Mouse (Mus musculus): ENCODE measurements around the gene Tusc2.
"Not testable (repeated sequence)": the region's sequence is repeated elsewhere in the genome, so short reads cannot be mapped to it uniquely, and the experiment has no call there.

Gene Tusc2

DNA sequence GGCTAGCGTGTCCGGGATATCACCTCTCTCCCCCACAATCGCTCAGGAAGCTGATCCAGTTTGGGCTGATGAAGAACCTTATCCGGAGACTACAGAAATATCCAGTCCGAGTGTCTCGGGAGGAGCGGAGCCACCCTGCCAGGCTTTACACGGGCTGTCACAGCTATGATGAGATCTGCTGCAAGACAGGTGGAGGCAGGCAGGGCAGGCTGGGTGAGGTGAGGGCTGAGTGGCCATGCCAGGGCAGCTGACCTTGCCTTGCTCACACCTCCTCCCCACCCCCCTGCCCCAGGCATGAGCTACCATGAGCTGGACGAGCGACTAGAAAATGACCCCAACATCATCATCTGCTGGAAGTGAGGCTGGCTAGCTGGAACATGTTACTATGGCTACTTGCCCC, 17.9 kb upstream of the Tusc2 start:
- no peak for DNase-seq (ENCODE audit: low spot score)

DNA sequence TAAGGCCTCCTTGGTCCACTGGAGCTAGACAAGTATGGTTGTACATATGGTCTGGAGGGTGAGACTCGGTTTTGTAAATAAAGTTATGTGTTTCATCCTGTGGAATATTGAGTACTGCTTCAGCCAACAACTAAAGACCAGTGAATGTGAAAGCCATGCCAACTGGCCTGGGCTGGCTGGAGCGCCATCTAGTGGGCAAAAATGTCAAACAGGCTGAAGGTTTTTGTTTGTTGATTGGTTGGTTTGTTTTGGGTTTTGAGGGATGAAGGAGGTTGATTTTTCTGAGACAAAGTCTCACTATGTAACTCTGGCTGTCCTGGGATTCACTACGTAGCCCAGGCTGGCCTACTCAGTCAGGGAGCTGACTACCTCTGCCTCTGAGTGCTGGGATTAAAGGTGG, 17.5 kb upstream of the Tusc2 start:
- DNase-seq (ENCODE audit: low spot score): peak; percentile 80

DNA sequence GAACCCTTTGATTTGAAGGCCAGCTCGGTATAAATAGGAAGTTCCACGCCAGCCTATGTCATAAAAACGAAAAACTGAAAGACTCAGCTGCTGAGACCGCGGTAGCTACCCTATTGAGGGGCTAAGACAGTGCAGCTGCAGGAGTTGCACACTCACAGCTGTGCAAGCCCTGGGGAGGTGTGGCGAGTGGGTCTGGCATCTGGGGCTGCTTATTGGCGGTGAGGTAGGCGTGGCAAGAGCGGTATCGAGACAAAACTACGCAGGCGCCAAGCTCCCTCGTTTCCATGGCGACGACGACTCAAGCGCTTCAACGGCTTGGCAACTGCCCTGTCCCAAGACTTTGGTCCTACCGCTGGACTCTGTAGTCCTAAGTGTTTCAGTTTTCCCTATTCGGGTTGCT, 16.0 kb upstream of the Tusc2 start, which contains the start of gene Zmynd10:
Zmynd10 (plus strand) TSS at position 273 of the 400 bp plus-strand sequence.
- DNase-seq (ENCODE audit: low spot score): peak; percentile 89

DNA sequence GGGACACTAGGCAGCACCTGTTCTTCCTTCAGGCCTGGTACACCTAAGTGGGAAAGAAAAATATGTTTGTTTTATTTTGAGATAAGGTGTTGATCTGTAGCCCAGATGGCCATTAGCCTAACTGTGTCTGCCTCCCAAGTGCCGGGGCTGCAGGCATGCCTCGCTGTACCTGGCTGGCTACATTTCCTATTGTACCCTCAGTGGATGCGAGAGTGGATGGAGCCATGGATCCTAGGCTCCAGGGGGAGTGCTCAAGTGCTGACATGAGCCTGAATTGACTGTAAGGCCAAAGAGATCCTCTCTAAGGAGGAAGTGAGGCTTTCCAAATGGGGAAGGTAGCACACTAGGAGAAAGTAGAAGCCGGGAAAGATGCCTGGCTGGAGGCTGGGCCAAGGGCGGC, 15.1 kb upstream of the Tusc2 start:
- DNase-seq (ENCODE audit: low spot score): no peak

DNA sequence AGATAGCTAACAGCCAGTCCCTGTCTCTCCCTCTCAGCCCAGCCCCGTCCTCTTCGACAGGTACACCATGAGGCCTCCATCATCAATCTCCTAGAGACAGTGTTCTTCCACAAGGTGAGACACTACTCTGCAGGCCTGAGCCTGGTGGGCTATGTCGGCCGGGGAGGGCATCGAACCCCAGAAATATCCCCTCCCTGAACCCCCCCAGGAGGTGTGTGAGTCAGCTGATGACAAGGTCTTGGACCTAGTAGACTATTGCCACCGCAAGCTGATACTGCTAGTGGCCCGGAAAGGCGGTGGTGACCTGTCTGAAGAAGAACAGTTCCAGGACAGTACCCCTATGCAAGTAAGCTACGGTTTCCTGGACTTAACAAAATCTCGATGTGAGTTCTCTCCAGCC, 14.2 kb upstream of the Tusc2 start:
- no peak for DNase-seq (ENCODE audit: low spot score)

DNA sequence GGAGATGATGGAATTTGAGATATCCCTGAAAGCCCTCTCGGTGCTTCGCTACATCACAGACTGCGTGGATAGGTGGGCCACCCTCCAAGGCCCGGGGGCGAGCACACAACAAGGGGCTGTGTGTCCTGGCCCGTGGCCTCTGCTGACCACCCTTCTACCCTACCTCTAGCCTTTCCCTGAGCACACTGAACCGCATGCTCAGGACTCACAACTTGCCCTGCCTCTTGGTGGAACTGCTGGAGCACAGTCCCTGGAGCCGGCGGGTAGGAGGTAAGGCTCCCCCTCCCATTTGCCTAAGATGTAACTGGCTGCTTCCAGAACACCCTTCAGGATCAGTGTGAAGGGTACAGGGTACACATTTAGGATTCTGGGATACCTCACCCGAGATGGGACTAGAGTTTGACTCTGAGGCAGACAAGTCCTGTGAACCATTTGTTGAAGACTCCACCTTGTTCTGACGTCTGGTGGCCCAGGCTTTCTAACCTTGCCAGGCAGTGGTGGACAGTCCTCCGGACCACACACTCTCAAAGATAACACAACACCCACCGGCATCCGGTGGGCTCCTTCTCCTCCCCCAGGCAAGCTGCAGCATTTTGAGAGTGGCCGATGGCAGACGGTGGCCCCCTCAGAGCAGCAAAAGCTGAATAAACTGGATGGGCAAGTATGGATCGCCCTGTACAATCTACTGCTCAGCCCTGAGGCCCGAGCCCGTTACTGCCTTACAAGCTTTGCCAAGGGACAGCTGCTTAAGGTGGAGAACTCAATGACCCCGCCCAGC, 13.6 kb upstream of the Tusc2 start:
- no peak for DNase-seq (ENCODE audit: low spot score)

DNA sequence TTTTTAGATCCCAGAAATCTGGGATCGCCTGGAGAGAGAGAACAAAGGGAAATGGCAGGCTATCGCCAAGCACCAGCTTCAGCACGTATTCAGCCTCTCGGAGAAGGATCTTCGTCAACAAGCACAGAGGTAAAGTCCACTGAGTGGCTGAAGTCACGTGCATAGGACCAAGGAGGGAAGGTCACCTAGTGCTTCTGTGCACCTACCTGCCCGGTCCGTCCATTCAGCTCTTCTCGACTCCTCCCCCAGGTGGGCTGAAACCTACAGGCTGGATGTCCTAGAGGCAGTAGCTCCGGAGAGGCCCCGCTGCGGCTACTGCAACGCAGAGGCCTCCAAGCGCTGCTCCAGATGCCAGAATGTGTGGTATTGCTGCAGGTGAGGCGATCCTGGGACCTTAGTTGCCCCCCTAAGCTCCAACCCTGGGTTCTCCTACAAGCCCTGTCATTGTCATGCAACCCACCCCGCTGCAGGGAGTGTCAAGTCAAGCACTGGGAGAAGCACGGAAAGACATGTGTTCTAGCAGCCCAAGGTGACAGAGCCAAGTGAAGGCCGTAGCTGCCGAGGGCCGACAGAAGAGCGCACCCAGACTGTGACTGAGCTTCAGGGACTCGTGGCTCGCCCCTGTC, 12.5 kb upstream of the Tusc2 start:
- DNase-seq (ENCODE audit: low spot score): no peak

DNA sequence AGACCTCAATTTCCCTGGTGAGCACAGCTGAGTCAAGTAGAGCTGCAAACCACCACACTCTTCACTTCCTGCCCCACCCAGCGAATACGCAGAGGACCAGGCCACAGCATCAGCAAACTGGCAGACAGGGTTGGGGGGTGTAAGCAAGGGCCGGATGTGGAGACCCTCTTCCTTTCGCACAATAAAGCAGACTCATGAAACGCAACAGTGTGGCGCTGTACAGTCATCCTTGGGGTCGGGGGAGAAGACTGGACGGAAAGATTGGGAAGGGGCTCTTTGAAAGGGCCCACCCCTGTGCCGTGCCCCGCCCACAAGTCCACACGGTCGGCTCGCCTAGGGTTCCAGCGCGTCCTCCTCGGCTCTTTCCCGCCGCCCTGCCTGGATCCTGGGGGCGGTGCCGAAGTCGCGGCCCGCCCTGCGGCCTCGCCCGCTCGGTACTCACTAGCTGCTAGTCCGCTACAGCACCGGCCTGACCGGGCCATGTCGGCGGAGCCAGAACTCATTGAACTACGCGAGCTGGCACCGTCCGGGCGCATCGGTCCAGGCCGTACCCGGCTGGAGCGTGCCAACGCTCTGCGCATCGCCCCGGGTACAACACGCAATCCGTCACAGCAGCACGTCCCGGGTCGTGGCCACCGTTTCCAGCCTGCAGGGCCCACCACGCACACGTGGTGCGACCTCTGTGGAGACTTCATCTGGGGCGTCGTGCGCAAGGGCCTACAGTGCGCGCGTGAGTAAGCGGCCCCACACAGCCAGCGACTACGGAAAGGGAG, 11.8 kb upstream of the Tusc2 start, which contains the start of gene Rassf1:
Rassf1 (plus strand) TSS at position 439 of the 773 bp plus-strand sequence.
- DNase-seq (ENCODE audit: low spot score): peak; percentile 73

DNA sequence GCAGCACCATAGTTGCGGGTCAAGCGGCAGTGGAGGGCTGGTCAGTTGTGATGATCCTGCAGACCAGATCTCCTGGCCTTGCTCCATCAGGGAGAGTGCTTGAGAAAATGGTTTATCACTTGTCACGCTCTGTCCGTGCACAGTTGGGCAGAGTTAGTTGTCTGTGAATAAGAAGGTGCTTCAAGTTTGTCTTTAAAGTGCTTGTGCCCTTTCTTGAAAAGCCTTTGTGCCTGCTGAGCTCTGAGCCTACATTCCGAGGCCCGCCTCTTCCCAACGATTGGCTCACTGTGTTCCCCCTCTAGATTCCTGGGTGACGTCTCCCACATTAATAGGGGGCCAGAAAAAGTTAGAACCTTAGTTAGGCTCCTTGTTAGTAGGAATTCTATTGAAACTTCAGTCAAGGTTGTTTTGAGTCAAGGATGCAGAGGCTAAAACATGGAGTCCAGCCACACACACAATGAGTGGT, 11.1 kb upstream of the Tusc2 start:
- DNase-seq (ENCODE audit: low spot score): no peak

DNA sequence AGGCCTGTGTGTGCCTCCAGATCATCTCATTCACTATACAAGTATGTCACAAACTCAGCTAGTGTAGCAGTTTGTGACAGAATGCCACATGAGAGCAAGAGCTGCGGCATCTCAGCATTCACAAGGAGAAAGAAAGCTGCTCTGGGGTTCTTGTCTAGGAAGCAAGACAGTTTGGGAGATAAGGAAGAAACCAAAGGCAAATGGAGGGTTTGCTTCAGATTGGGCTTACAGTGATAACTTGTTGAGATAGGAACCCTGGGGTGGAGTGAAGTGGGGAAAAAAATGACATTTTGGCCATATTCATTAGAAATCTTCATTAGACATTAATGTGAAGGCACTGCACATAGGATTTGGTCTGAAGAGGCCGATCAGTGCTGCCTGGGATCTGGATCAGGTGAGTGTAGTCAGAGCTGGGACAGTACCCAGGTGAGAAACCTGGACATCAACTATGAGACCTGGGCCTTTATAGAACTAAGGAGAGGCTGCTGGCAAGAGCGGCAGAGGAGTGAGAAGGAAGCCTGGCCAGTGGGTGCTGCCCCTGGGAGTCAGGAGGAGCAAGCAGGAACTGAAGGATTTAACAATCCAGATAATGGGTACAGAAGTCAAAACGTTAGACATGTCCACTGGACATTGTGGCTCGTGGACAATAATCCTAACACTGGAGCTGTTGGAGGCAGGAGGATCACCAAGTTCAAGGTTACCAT, 10.2 kb upstream of the Tusc2 start:
- DNase-seq (ENCODE audit: low spot score): no peak

DNA sequence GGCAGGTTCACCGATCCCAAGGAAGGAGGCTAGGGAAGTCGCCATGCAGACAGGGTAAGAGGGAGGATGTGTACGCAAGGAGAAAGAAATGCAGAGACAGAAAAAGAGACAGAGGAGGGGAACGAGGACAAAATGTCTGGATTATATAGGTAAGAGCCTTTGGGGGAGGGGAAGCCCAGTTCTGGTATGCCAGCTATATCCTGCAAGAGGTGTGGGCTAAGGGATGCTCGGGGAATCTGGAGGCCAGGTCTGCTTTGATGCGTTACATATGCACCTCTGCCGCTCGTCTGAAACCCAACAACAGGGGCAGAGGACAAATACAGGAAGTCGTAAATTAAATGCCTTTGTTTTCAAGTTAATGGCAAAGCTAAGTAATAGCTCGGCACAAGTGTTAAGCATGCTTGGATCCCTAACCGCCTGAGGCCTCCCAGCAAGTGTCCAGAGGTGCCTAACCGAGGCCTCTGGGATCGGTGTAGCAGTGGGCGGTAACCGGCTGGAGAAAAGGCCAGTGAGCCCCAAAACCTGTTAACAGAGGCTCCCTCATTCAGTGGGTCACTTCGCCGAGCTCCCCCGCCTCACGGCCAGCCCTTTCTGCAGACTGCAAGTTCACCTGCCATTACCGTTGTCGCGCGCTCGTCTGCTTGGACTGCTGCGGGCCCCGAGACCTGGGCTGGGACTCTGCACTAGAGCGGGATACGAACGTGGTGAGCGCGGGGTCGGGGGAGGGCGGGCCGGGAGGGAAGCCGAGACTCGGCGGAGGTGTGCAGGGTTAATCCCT, 9.3 kb upstream of the Tusc2 start:
- DNase-seq (ENCODE audit: low spot score): no peak

DNA sequence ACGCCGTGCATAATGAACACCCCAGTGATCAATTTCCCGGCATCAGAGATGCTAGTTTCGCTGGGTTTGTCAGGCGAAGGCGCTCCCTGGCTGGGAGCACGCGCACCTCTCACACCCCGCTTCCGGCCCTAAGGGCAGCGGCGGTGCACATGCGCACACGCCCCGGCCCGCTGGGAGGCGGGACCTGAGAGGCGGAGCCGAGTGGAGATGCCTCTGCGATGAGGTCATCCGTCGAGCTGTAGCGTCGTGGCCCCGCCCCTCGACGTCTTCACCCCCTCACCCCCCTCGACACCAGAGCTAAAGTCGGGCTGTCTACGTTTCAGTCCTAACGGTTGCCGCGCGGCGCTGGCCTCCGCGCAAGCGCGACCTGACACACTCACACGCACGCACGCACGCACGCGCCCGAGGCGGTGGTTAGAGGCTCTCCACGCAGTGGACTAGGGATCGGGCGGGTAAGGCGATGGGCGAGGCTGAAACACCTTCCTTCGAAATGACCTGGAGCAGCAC, 8.7 kb upstream of the Tusc2 start:
- peak; percentile 94 for DNase-seq (ENCODE audit: low spot score)

DNA sequence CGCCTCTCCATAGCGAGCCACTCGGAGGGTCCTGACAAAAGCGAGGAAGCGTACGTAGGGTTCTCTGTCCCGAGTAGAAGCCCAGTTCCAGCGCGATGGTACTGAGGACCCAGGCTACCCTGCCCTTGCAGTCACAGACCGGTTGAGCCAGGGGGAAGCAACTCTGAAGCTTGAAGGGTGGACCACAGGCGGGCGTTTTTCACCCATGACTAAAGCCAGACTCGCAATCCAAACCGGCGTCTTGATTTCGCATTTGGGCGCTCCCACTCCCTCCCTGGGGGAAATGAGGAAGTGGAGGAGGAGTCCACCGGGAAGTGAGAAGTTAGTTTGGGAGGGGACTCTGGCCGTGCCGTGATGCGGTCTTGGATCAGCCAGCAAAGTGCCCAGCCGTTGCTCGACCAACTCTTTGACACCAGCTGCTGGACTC, 8.0 kb upstream of the Tusc2 start:
- peak; percentile 70 for DNase-seq (ENCODE audit: low spot score)

DNA sequence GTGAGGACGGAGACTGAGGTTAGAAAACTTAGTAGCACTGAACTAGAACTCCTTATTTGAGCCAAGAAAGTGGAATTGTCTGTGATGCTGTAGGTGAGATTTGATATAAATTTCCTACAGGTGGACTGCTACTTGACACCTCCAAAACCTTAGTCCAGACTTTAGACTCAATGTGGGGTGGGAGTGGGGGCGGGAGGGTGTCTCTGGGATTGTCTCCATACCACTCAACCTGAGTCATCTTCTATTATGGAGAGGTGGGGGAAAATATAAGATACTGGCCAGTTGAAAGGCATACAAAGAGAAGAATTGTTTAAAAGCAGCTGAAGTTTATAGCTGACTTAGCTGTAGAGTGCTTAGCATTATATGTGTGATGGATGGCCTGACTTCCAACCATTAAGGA, 7.4 kb upstream of the Tusc2 start:
- DNase-seq (ENCODE audit: low spot score): no peak

DNA sequence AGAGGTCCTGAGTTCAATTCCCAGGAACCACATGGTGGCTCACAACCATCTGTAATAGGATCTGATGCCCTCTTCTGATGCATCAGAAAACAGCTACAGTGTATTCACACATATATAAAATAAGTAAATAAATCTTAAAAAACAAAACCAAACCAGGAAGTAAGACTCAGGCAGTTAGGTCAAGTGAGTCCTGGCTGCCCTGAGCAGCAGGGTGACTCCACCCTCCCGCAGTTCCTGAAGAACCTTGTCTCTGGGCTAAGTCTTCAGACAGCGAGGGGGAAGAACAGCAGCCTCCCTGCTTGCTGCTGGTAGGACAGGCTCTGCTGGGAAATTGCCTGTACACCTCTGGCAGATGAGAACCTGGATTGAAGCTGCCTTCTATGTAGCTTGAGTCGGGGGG, 6.7 kb upstream of the Tusc2 start:
- no peak for DNase-seq (ENCODE audit: low spot score)

DNA sequence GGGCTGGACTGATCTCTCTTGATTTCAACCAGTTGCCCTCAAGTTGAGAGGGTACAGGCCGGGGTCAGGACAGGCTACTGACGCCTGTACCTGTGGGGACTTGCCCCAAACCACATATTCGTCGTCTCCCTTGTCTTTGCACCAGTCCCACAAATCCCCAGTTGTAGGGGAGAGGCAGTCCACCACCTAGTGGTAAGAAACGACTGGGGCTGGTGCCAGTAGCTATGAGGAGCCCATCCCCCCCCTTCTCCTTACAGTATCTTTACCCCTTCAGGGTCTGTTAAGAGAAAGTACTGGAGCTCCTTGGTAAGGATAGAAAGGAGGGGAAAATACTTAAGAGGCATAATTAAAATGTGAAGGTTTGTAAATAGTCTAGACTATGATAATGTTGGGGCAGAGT, 2.5 kb downstream of the Tusc2 start:
- not testable (repeated sequence) for DNase-seq (ENCODE audit: low spot score)

DNA sequence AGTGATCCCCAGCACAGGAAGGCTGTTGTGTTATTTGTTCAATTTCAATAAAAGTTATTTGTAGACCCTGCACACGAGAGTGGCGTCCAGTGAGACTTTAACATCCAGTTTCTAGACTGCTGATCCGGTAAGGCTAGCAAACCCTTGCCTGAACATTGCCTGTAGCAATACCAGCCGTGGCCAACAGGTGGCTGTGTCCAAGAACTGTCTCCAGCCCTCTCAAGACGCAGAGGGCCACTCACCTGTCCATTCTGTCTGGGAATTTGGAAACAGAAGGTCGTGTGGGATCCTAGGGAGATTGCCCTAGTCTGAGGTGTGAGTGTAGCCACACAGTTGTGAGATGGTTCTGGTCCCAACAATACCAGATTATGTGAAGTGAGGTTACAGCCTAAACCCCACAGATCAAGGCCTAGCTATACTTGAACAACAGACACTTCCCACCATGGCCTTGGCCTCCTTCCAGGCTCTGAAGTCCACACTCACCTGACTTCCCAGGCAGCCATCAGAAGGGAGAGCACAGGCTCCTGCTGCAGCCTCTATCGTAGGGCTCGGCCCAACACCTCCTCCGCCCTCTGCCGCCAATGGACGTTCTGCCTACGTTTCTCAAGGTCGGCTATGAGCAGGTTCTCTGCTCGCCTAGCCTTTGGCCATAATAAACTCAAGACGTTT, 3.1 kb downstream of the Tusc2 start:
- peak; percentile 90 for DNase-seq (ENCODE audit: low spot score)

DNA sequence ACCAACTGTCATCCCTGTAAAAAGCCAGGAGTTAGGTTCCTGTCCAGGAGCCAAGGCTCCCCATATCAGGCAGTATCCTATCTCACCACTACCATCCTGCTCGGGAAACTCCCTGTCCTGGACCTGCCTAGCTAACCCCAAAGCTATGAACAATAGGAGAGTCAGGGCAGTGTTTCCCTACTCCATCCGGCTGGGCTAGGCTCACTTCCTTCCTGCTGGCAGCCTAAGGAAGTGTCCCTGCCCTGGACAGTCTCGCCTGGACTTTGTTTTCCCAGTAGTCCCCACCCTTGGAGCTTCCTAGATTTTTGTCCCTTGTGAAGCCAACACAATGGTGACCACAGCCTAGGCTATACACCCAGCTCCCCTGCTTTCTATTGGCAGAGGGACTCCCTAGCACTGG, 3.8 kb downstream of the Tusc2 start:
- DNase-seq (ENCODE audit: low spot score): no peak

DNA sequence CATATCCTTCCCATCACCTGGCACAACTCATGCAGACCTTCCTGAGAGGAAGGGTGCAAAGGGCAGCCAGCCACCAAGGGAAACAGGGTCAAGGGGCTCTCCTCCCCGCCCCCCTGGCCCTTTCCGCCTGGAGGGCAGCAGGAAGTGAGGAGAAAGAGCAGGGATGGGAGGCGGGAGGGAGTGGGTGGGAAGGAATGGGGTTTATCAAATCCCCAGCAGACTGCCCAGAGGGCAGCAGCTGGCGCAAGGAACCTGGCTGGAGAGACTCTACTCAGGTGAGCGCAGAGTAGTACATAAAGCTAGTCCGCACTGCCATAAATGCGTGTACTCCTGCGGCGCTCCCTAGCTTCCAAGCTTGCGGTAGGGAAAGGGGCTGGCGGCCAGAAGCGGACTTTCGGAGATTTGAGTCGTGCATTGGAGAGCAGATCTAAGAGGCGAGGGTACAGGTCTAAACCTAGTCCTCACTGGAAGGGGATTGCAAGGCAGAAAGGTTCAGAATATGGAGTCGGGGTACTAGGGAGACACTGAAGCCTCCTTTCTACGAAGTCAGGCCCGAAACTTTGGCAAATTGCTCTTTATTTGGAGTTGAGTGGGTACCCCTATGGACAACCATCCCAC, 4.8 kb downstream of the Tusc2 start, which contains the start of gene Hyal2:
Hyal2 (plus strand) TSS at position 244 of the 618 bp plus-strand sequence.
- no peak for DNase-seq (ENCODE audit: low spot score)
